Mouse (Mus musculus): ENCODE results near the gene 4933411K16Rik.

The 4933411K16Rik gene

GRCm38 (mm10) chr19:42035456-42036248, 16.4 kb upstream of the 4933411K16Rik start, which contains the start of gene Ankrd2:
TSS of gene Ankrd2 (plus strand) at chr19:42036000.
- DNase-seq: peak; percentile 87

GRCm38 (mm10) chr19:42036357-42036756, 15.7 kb upstream of the 4933411K16Rik start:
- no peak for DNase-seq

GRCm38 (mm10) chr19:42037167-42037702, 14.8 kb upstream of the 4933411K16Rik start:
- no peak for DNase-seq

GRCm38 (mm10) chr19:42038310-42038709, 13.7 kb upstream of the 4933411K16Rik start:
- no peak for DNase-seq

GRCm38 (mm10) chr19:42043988-42044387, 8.1 kb upstream of the 4933411K16Rik start:
- DNase-seq: no peak

- peak; percentile 86 for DNase-seq
Observed at GRCm38 (mm10) chr19:42045269-42046102, 6.6 kb upstream of the 4933411K16Rik start, which contains the start of gene Hoga1. TSS of gene Hoga1 (plus strand) at chr19:42045610.

- no peak for DNase-seq
Observed at GRCm38 (mm10) chr19:42050251-42050650, 1.8 kb upstream of the 4933411K16Rik start.

GRCm38 (mm10) chr19:42051351-42051750, 697 bp upstream of the 4933411K16Rik start:
- DNase-seq: no peak

- DNase-seq: no peak
Observed at GRCm38 (mm10) chr19:42054255-42054654, 2.2 kb downstream of the 4933411K16Rik start.

- DNase-seq: no peak
Observed at GRCm38 (mm10) chr19:42055881-42056280, 3.8 kb downstream of the 4933411K16Rik start.

- no peak for DNase-seq
Observed at GRCm38 (mm10) chr19:42056719-42057409, 4.8 kb downstream of the 4933411K16Rik start.

- no peak for DNase-seq
Observed at GRCm38 (mm10) chr19:42058426-42058825, 6.4 kb downstream of the 4933411K16Rik start.

- DNase-seq: no peak
Observed at GRCm38 (mm10) chr19:42061443-42061842, 9.4 kb downstream of the 4933411K16Rik start.

- no peak for DNase-seq
Observed at GRCm38 (mm10) chr19:42068441-42069240, 16.6 kb downstream of the 4933411K16Rik start.

GRCm38 (mm10) chr19:42069241-42069525, 17.1 kb downstream of the 4933411K16Rik start:
- DNase-seq: peak; percentile 34

- no peak for DNase-seq
Observed at GRCm38 (mm10) chr19:42071221-42071620, 19.2 kb downstream of the 4933411K16Rik start.

- no peak for DNase-seq
Observed at GRCm38 (mm10) chr19:42071886-42072608, 20.0 kb downstream of the 4933411K16Rik start.

GRCm38 (mm10) chr19:42072802-42073201, 20.8 kb downstream of the 4933411K16Rik start:
- DNase-seq: no peak

GRCm38 (mm10) chr19:42075051-42075450, 23.0 kb downstream of the 4933411K16Rik start:
- DNase-seq: no peak

- DNase-seq: no peak
Observed at GRCm38 (mm10) chr19:42075992-42076391, 23.9 kb downstream of the 4933411K16Rik start.

GRCm38 (mm10) chr19:42078566-42078965, 26.5 kb downstream of the 4933411K16Rik start:
- DNase-seq: no peak
